Mouse (Mus musculus) brain, embryonic 14.5 days (tissue): ENCODE results near the gene Zscan2. TPM values are rescaled to one million over a fixed set of nuclear protein-coding genes. Genes with fewer than 3 reads are reported as not detected.

Experiments used
- DNase-seq: peaks from one replicate; pipeline ENCODE4 v3.0.0-alpha.2; 2011; ENCODE audit warnings: low read depth
- CTCF ChIP-seq: fragments of 200-500 bp; IDR thresholded peaks from 2 replicates; pipeline ENCODE4 v1.5.1; 2012; ENCODE audit warnings: inconsistent platforms, mild to moderate bottlenecking, moderate library complexity, borderline replicate concordance; ENCODE audit not compliant: insufficient read depth, insufficient read length; ENCODE audit errors: extremely low read depth
- POLR2A ChIP-seq: fragments of 200-500 bp; IDR thresholded peaks from 2 replicates; pipeline ENCODE4 v1.6.1; 2012; ENCODE audit warnings: mild to moderate bottlenecking, inconsistent platforms, borderline replicate concordance; ENCODE audit not compliant: poor library complexity, insufficient read depth, insufficient read length, severe bottlenecking; ENCODE audit errors: extremely low read depth
- polyA plus RNA-seq: library from polyadenylated mRNA; depleted of rRNA; stranded (reverse); fragments of >200 nt; gene quantifications from 2 replicates; pipeline ENCODE4 v1.2.3, GENCODE M21; 2012; rRNA removed

The Zscan2 gene
- polyA plus RNA-seq, 1 experiment, result 37.1 TPM

- TF ChIP-seq POLR2A (no peak), CTCF (no peak)
- no peak for DNase-seq
Observed at GRCm38 (mm10) chr7:80911053-80911452, 50.3 kb downstream of the Zscan2 start.

DNA sequence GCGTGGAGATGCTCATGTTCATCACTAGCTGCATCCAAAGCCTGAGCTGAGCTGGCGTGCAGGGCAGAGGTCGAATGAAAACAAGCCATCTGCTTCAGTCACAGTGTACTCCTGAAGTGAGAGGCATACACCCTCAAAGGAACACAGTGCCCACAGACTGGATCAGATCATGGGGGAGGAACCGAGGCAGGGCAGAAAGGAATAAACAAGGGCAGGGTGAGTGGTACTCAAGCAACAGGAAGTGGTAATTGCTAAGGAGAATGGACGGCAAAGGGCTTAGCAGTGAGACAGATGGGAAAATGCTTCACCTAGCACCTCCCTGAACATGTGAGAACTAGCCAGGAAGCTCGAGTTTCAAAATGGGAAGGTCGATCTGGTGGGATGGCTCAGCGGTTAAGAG is 51.8 kb downstream of the Zscan2 start:
- TF ChIP-seq CTCF (no peak), POLR2A (no peak)

DNA sequence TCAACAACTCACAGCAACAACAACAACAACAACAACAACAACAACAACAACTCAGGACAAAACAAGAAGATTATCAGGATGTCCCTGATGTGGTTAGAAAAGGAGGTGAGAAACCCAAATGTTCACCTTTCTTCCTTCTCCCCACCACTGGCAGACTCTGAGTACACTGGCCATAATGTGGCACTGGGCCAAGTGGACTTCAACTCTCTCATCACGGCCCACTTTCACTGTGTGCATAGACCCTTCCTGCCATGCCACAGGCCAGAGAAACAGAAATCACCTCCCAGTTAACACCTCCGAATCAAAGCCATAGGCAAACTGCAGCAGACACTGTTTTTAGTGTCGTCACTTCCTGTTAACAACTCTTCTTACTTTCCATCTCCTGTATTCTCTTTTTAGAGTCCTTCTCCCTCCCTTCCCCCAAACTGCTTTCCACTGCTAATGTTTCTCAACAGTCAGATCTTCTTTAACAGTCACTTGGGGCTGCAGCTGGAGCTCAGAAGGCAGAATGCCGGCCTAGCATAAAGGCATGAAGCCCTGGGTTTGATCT is 57.3 kb downstream of the Zscan2 start:
- no peak for TF ChIP-seq POLR2A
- TF ChIP-seq CTCF, result no peak
- DNase-seq, result no peak

More for the DNA sequence above, 51.8 kb downstream of the Zscan2 start:
- DNase-seq, result no peak

DNA sequence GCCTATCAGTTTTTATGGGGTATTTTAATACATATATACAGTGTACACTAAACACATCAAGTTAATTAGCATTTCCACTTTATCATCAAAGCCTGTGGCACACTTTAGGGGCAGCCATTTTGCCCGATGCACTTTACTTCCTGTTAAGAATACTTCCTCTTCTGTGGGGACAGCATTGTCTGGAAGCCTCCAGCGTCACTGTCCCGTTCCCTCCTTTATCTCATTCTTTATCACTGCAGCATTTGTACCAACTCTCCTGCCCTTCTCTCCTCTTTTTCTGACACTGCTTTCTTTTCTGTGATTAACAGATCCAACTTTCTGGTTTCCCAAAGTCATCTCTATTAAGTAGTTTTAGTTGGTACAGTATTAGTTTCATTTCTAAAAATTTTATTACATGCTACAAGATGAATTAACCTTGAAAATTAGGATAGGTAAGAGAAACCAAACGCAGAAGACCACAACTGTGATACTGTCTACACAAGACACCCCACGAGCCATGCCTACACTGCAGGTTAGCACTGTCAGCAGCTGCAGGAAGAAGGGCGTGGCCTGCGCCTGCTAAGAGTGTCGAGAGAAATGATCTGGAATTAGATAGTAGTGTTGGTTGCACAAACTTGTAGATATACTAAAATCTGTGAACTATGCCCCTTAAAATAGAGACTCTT is 58.4 kb downstream of the Zscan2 start:
- no peak for TF ChIP-seq POLR2A
- no peak for TF ChIP-seq CTCF

DNA sequence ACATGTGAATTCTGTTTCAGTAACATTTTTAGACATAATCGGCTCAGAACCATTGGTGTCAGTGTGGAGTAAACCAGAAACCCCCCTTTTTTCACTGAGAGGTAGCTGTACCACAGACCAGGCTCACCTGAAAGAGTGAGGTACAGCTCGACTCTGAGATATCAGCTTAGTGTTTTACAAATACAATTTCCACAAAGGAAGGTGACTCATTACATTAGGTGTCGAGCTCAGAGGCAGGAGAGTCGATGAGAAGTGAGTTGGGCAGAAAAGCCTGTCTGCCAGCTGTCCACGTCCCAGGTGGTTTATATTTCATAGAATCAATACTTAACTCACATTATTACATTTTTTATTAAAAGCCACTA is 58.9 kb downstream of the Zscan2 start:
- DNase-seq, result no peak
- no peak for TF ChIP-seq POLR2A
- TF ChIP-seq CTCF, result no peak

More for the DNA sequence above, 58.4 kb downstream of the Zscan2 start:
- DNase-seq, result no peak

DNA sequence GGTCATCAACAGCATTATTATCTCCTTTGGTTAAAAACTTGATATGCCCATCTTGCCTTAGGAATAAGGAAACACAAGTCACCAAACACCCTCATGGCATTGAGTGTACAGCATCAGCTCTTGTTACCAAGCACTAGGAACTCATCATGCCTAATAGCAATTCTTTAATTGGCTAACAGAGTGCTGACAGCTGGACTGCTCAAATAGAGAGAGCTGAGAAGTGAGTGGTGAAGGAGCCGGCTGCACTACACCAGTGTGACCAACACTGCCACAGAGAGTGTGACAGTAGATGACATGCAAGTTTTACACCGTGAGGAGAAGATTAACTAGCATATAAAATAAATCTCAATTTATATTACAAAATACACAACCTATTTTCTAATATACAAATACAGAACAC is 62.4 kb downstream of the Zscan2 start:
- TF ChIP-seq CTCF (no peak), POLR2A (no peak)
- no peak for DNase-seq

Other genes with a start within 250 kb of the Zscan2 start
- 13.0 and 18.1 TPM in 2 replicates for gene Crtc3, start 172.0 kb upstream of the Zscan2 start, polyA plus RNA-seq
- gene Iqgap1, start 34.9 kb upstream of the Zscan2 start, polyA plus RNA-seq, result 27.1 and 31.4 TPM in 2 replicates
- 32.8 and 37.1 TPM in 2 replicates for gene Wdr73, start 40.3 kb downstream of the Zscan2 start, polyA plus RNA-seq
- 10.3 and 10.5 TPM in 2 replicates for gene Nmb, start 44.2 kb downstream of the Zscan2 start, polyA plus RNA-seq
- gene Sec11a, start 86.9 kb downstream of the Zscan2 start, polyA plus RNA-seq, result 118 and 138 TPM in 2 replicates
- 19.9 and 20.4 TPM in 2 replicates for gene Zfp592, start 132.8 kb downstream of the Zscan2 start, polyA plus RNA-seq
- gene Alpk3, start 196.7 kb downstream of the Zscan2 start, polyA plus RNA-seq, result 0.06 and 0.16 TPM in 2 replicates